Mouse (Mus musculus) C2C12 (cell line): ENCODE results near the gene Adgrg5.

Experiments used
- CEBPB ChIP-seq: IDR thresholded peaks from one replicate; pipeline ENCODE4 v1.6.1; 2011; ENCODE audit warnings: low read depth, mild to moderate bottlenecking, control low read depth, moderate library complexity
- CTCF ChIP-seq: IDR thresholded peaks from one replicate; pipeline ENCODE4 v1.5.1; 2011; ENCODE audit not compliant: control insufficient read depth, insufficient read depth, insufficient read length
- MAX ChIP-seq: IDR thresholded peaks from one replicate; pipeline ENCODE4 v1.6.1; 2011; ENCODE audit warnings: mild to moderate bottlenecking, control low read depth
- MYOD1 ChIP-seq: IDR thresholded peaks from one replicate; pipeline ENCODE4 v1.6.1; 2011; ENCODE audit warnings: low read depth; ENCODE audit not compliant: control insufficient read depth, insufficient read length
- MYOG ChIP-seq: IDR thresholded peaks from one replicate; pipeline ENCODE4 v1.6.1; 2011; ENCODE audit not compliant: control insufficient read depth, insufficient read length; ENCODE audit errors: extremely low read depth
- USF1 ChIP-seq: IDR thresholded peaks from one replicate; pipeline ENCODE4 v1.6.1; 2011; ENCODE audit warnings: low read depth, mild to moderate bottlenecking, control low read depth, moderate library complexity

DNA sequence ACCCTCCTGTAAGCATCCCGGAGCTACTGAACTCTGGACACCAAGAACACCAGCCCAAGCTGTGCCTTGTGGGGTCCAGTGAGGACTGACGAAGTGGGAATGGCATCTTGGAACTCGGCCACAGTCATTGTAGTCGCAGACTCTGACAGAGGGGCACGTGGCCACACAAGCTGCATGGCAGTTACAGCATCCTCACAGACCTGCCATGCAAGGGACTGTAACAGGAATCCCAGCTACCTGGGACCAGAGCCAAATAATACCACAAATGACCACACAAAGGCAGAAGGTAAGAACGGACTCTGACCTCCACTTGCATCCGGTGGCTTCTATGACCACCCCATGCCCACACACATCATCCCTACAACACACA lies 30.9 kb downstream of the Adgrg5 start:
- TF ChIP-seq CTCF (no peak), MAX (peak; percentile 99), USF1 (peak; percentile 96), CEBPB (peak; percentile 35), MYOD1 (no peak), MYOG (no peak)
